Mouse (Mus musculus) forelimb bud, embryonic 11.5 days (tissue): ENCODE measurements around the gene Ttll10.

Experiments used
- DNase-seq: peaks from one replicate; pipeline ENCODE4 v3.0.0-alpha.2; 2012; ENCODE audit warnings: low read depth, low spot score

The Ttll10 gene

GRCm38 (mm10) chr4:156059261-156059660 is at the start of gene Ttll10:
Gene Ttll10, minus strand, starts transcription at chr4:156059414.
- DNase-seq = no peak

DNA sequence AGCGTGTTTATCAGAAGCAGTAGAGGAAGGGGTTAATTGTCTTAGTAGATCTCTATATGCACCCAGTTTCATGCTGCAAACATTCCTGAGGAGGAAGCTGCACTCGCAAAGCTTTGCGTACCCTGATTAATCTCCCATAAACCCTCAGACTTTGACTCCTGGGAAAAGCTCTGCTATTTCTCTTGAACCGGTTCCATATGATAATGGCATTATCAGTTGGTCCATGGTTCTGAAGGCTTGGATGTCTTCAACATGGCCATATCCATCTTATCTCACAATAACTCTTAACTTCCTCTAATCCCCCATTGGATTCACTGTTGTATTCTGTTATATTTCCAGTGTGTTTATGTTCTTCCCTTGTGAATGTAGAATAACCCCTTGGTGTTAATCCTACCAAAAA is 44.1 kb upstream of the Ttll10 start:
- no peak for DNase-seq

GRCm38 (mm10) chr4:156101481-156101903 is 42.3 kb upstream of the Ttll10 start:
- no peak for DNase-seq

DNA sequence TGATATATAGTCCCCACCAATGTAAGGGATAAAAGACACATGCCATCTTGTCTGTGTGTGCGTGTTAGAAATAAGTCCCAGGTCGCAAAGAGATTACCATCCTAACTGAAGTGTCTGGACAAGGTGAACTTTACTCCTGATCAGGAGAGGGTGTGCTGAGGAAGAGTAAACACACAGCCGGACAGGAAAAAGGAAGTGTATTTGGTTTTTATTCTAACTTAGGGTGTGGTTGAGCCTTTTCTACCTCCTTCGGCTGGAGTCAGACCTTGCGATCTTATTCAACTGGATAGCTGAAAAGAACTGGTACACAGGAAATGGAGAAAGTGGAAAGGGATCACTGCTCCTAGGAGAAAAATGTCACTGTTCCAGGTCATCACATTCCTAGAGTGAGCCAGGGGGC is 41.3 kb upstream of the Ttll10 start:
- no peak for DNase-seq

DNA sequence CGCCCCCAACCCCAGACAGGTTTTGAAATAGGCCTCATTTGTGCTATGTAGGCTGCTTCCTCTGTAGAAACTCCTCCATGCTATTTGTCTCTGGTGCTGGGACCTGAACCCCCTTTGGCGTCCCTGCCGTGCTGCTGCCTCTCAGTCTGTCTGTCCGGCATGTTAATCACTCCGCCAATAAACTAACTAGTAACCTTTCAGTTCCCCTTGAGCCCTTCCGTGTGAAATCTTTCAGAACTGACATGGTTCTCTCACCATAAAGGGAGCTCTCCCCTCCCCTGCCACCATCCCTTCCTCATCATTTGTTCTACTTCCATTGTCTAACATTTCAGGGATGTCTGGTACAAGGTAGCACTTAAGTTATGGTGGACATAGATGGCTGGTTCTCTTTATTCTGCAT is 40.2 kb upstream of the Ttll10 start:
- no peak for DNase-seq

DNA sequence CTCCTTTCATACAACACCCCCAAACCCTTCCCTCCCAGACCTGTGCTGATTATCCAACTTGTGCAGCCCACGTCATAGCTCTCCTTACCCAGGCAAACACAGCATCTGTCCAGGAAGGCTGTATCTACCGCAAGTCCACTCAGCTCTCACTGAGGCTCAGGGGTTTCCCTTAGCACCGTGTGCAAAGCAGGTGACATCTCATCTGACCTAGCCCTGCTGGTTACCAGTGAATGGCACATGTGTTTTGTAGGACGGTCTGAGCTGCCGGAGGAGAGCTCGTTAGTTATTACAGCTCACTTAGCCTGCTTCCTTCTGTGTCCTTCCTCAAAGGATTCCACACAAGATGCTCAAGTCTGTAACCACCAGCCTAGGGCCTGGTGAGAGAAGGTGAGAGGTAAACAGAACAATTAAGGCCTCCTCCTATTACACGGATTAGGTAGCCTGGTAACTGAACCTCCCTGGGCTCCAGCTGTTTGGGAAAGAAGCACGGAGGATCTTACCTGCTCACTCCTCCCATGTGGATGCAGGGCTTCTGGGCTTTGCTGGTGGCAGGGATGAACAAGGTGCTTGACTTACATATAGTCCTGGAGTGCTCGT is 38.7 kb upstream of the Ttll10 start:
- no peak for DNase-seq

- no peak for DNase-seq
Observed at GRCm38 (mm10) chr4:156096191-156096590, 37.0 kb upstream of the Ttll10 start.

DNA sequence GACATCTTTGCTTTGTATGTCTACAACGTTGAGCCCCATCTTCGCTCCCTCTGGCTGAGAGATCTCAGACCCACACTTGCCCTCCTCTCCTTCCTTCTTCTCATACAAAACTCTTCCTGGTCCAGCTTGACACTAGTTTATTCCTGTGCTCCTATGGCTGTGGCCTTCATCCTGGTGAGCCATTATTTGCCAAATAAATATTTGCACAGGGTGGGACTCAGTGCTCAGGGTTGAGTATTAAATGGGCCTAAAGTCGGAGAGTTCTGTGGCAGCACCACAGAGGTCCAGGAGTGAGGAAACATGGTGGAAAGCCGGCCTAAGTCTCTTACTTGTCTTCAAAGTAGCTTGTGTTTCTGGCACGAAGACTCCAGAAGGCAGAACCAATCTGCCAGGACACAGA is 34.5 kb upstream of the Ttll10 start:
- DNase-seq = no peak

GRCm38 (mm10) chr4:156092765-156093164 is 33.6 kb upstream of the Ttll10 start:
- DNase-seq = no peak

GRCm38 (mm10) chr4:156091236-156091635 is 32.0 kb upstream of the Ttll10 start:
- no peak for DNase-seq

DNA sequence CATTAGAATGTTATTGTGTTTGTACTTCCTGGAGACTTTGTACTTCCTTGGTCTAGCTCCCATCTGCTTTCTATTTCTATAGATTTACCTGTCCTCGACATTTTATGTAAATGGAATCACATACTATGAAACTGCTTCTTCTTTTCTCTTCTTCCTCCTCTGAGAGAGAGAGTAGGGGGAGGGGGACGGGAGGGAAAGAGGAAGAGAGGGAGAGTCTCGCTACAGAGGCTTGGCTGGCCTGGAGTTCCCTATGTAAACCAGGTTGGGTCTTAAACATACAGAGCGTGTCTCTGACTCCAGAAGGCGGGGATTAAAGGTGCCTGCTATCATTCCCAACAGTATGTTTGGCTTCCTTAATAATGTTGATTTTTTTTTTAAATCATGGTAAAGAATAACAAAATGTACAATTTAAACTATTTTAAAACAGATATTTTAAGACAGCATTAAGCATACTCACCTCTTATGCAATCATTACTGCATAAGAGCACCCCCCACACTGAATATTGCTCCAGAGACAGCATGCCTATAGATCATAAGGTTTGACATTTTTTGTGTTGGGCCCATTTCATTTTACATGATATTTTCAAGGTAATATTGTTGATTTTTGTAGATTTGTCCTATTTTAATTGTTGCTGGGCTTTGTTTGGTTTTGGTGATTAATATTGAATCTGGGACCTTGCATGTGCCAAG is 28.3 kb upstream of the Ttll10 start:
- DNase-seq = no peak

- DNase-seq = no peak
Observed at GRCm38 (mm10) chr4:156085256-156085655, 26.0 kb upstream of the Ttll10 start.

- no peak for DNase-seq
Observed at GRCm38 (mm10) chr4:156084096-156084879, 25.1 kb upstream of the Ttll10 start.

DNA sequence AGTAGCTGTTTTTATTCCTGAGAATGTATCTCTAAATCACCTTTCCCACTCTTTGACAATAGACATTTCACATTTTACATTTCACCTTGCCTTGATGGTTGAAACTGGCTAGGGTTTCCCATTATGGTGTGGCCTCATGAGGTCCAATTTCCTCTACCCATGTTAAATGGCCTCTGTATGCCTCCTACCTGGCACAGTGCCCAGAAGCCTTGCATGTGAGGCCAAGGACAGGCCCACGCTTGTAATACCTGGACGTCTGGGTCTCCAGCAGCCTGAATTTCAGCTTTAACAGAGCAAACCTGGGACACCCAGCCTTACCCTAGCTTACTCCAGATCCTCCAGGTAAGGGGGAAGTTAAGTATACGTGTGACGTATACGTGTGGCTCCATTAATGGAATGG is 24.1 kb upstream of the Ttll10 start:
- DNase-seq = no peak

DNA sequence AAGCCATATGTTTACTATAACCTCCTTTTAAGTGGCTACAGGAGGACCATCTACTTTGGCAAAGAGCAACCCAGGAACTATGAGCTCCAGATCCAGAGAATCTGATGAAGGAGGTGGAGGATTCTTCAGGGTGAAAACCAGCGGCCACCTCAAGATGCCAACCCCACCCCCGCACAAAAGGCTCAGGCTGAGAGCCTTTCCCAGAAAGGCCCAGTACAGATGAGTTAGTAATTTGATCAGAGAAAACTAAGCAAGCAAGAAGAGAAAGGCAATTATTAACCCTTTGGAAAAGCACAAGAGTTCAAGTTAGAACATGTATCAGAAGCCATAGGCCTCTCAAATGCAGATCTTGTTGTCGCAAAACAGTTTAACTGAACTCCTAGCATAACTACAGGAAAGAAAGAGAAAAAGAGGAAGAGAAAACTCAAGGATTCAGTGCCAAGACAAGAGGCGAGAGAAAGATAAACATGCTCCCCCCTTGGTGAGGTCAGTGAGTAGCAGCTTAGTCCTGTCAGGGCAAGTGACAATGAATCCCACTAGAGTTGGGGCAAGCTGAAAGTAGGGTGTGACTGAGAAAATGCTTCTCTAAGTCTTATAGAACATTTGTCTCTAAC is 23.5 kb upstream of the Ttll10 start:
- DNase-seq = no peak

- peak; percentile 46 for DNase-seq
Observed at GRCm38 (mm10) chr4:156077499-156078301, 18.5 kb upstream of the Ttll10 start.

DNA sequence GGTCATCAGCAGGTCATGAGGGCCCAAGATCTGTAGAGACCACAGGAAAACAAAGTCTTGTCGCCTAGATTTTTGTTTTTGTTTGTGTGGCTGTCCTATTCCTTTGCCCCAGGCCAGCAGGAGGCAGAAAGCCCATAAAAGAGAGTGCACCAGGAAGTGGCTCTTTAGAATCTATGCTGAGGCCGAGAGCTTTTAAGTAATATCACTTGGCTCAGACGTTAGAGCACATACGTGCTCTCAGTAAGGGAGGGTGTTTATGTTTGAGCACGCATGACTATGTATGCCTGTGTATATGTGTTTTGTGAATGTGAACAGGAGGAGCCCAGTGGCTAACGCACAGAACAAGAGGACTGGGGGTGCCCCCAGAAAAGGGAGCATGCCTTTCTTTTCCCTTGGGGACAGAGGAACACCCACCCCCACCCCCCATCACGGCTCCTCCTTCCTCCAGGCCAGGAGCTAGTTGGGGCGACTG is 17.7 kb upstream of the Ttll10 start:
- DNase-seq = no peak

DNA sequence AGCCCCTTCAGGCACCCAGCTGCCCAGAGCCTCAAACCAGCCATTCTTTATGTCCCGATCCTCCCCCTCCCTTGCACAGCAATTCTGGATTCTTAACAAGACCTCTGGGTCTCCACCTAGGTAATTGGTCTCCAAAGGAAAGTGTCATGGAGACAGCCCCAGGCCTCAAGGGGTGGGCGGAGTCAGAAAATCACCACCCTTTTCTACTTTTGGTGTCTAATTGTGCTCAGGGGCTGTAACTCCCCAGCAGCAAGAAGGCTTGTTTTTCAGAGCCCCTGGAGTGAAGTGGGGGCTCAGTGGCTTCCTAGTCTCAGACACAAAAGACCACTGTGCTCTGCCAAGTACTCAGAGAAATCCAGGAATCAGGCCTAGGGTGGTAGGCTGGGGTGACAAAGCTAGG is 11.5 kb upstream of the Ttll10 start:
- no peak for DNase-seq

GRCm38 (mm10) chr4:156070276-156070675 is 11.1 kb upstream of the Ttll10 start:
- no peak for DNase-seq

- no peak for DNase-seq
Observed at GRCm38 (mm10) chr4:156069701-156070100, 10.5 kb upstream of the Ttll10 start.

DNA sequence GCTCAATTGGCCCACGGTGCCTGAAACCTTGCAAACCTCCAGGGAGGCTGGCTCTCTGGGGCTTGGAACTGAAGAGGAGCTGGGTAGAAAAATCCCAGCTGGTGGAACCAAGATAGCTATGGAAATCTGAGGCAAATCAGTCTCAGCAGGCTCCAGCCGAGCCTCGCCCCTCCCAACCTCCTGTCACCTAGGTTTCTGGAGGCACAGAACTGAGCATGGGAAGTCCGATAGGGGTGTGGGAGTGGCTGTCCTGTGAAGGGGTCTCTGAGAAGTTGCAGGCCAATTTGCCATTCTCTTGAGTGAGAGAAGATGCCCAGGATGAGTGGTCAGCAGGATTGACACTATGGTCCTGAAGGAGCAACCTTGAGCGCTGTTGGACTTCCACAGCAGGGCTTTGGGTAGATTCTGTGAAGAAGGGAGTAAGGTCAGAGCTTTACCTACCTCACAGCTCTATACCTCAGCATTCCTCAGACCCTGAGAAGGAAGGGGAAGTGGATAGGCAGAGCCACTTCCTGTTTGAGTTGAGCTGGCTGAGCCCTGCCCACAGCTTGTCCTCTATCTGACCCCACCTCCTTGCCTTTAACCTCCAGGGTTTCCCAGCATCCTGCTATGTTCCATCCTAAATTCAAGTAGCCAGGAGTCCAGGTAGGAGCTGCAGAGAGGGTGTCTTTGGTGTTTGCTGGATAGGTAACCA is 8.2 kb upstream of the Ttll10 start:
- no peak for DNase-seq
